Mouse (Mus musculus) liver, embryonic 16.5 days (tissue): ENCODE results near the gene Pdgfa. TPM values are rescaled to one million over a fixed set of nuclear protein-coding genes. Genes with fewer than 3 reads are reported as not detected.
A peak's percentile ranks its signal among the peaks of the same experiment; 100 is the strongest.

Experiments
- ATAC-seq: fragments of 200-750 bp; cut with Nextera tagmentation; 2 replicates; pipeline ENCODE4 v1.8.0; 2017; ENCODE audit warnings: low read depth, mild to moderate bottlenecking, moderate number of reproducible peaks, moderate library complexity
- H3K27ac ChIP-seq: fragments of 300-500 bp; sonication (generic); 2 replicates; pipeline ENCODE4 v1.5.1; 2014; ENCODE audit warnings: mild to moderate bottlenecking, low read length
- H3K27me3 ChIP-seq: fragments of 300-500 bp; sonication (generic); 2 replicates; pipeline ENCODE4 v1.6.1; 2014; ENCODE audit warnings: low read depth, low read length, mixed read lengths; ENCODE audit not compliant: control insufficient read depth, insufficient read depth
- H3K36me3 ChIP-seq: fragments of 300-500 bp; sonication (generic); 2 replicates; pipeline ENCODE4 v1.6.1; 2014; ENCODE audit warnings: mild to moderate bottlenecking; ENCODE audit not compliant: control insufficient read depth, insufficient read depth
- H3K4me1 ChIP-seq: fragments of 300-500 bp; sonication (generic); 2 replicates; pipeline ENCODE4 v1.6.1; 2014; ENCODE audit warnings: low read depth, low read length, mixed read lengths; ENCODE audit not compliant: control insufficient read depth
- H3K4me2 ChIP-seq: fragments of 300-500 bp; sonication (generic); 2 replicates; pipeline ENCODE4 v1.6.1; 2014; ENCODE audit warnings: low read depth, low read length, mixed read lengths
- H3K4me3 ChIP-seq: fragments of 300-500 bp; sonication (generic); 2 replicates; pipeline ENCODE4 v1.5.1; 2014; ENCODE audit warnings: low read depth, mild to moderate bottlenecking, low read length
- H3K9ac ChIP-seq: fragments of 300-500 bp; sonication (generic); 2 replicates; pipeline ENCODE4 v1.6.1; 2014; ENCODE audit warnings: low read depth, low read length
- H3K9me3 ChIP-seq: fragments of 300-500 bp; sonication (generic); replicated peaks from 2 replicates; pipeline ENCODE4 v1.6.1; 2016; ENCODE audit warnings: low read length; ENCODE audit not compliant: control insufficient read depth
- WGBS: fragments of 180-500 bp; shearing (Covaris S2); extraction: QIAGEN DNeasy Blood & Tissue Kit; methylation state at CpG from one replicate; pipeline ENCODE4 v1.1.7; 2014; ENCODE audit not compliant: insufficient replicate concordance; 5-methylcytosine and 5-hydroxymethylcytosine counted together
- polyA plus RNA-seq: library from polyadenylated mRNA; unstranded; fragments of >200 nt; fragmentation: Nextera tagmentation; extraction: Ambion mirVana; gene quantifications from 2 replicates; pipeline ENCODE4 v1.2.1, GENCODE M21; 2015

Gene Pdgfa
- polyA plus RNA-seq, result 2.3 and 3.1 TPM in 2 replicates

GRCm38 (mm10) chr5:138997171-138997788, at the start of gene Pdgfa:
Gene Pdgfa, minus strand, starts transcription at chr5:138997370.
- 2% methylated on average over 48 of the region's 48 CpGs for WGBS
- no peak for ATAC-seq
- no peak within 1 kb of the TSS for H3K27ac ChIP-seq
- no peak within 1 kb of the TSS for H3K9ac ChIP-seq
- peaks cover 15% of the 10 kb centered on the region for H3K4me1 ChIP-seq
- peak within 1 kb of the TSS; percentile 62 for H3K4me3 ChIP-seq
- H3K36me3 ChIP-seq, result no peaks in the 10 kb centered on the region
- H3K4me2 ChIP-seq, result peak within 1 kb of the TSS; percentile 69
- H3K9me3 ChIP-seq, result no peaks in the 10 kb centered on the region
- peaks cover 75% of the 10 kb centered on the region for H3K27me3 ChIP-seq

- no peak for ATAC-seq
- Histone ChIP-seq H3K4me3 (no peak overlapping the region), H3K4me2 (no peak overlapping the region), H3K9ac (no peak overlapping the region), H3K27me3 (no peaks in the 10 kb centered on the region), H3K36me3 (no peaks in the 10 kb centered on the region), H3K27ac (no peak overlapping the region), H3K4me1 (no peaks in the 10 kb centered on the region), H3K9me3 (no peaks in the 10 kb centered on the region)
- 27% methylated on average over 5 of the region's 5 CpGs for WGBS
Measured at GRCm38 (mm10) chr5:139046636-139047035, 49.5 kb upstream of the Pdgfa start.

GRCm38 (mm10) chr5:139043546-139043945, 46.4 kb upstream of the Pdgfa start:
- no peak overlapping the region for H3K4me2 ChIP-seq
- H3K4me1 ChIP-seq, result no peaks in the 10 kb centered on the region
- no peaks in the 10 kb centered on the region for H3K27me3 ChIP-seq
- no peak overlapping the region for H3K27ac ChIP-seq
- H3K9ac ChIP-seq, result no peak overlapping the region
- WGBS, result 43% methylated on average over 4 of the region's 4 CpGs
- ATAC-seq, result no peak
- no peak overlapping the region for H3K4me3 ChIP-seq
- H3K36me3 ChIP-seq, result no peaks in the 10 kb centered on the region
- no peaks in the 10 kb centered on the region for H3K9me3 ChIP-seq

- no peaks in the 10 kb centered on the region for H3K9me3 ChIP-seq
Measured at GRCm38 (mm10) chr5:139042299-139042698, 45.1 kb upstream of the Pdgfa start.

GRCm38 (mm10) chr5:139035171-139035570, 38.0 kb upstream of the Pdgfa start:
- Histone ChIP-seq H3K27ac (no peak overlapping the region), H3K9ac (no peak overlapping the region), H3K4me3 (no peak overlapping the region), H3K27me3 (no peaks in the 10 kb centered on the region), H3K9me3 (no peaks in the 10 kb centered on the region), H3K4me1 (no peaks in the 10 kb centered on the region), H3K36me3 (no peaks in the 10 kb centered on the region), H3K4me2 (no peak overlapping the region)
- WGBS, result 55% methylated on average over 2 of the region's 2 CpGs
- ATAC-seq, result no peak

More at GRCm38 (mm10) chr5:139042299-139042698, 45.1 kb upstream of the Pdgfa start:
- no peaks in the 10 kb centered on the region for H3K27me3 ChIP-seq
- H3K4me2 ChIP-seq, result no peak overlapping the region
- H3K9ac ChIP-seq, result no peak overlapping the region
- ATAC-seq, result no peak
- no peak overlapping the region for H3K4me3 ChIP-seq
- H3K4me1 ChIP-seq, result no peaks in the 10 kb centered on the region
- H3K36me3 ChIP-seq, result no peaks in the 10 kb centered on the region
- WGBS, result 23% methylated on average over 12 of the region's 12 CpGs
- H3K27ac ChIP-seq, result no peak overlapping the region

GRCm38 (mm10) chr5:139034746-139035145, 37.6 kb upstream of the Pdgfa start:
- no peak overlapping the region for H3K4me3 ChIP-seq
- no peaks in the 10 kb centered on the region for H3K36me3 ChIP-seq
- H3K9me3 ChIP-seq, result no peaks in the 10 kb centered on the region
- no peak for ATAC-seq
- H3K27ac ChIP-seq, result no peak overlapping the region
- WGBS, result 55% methylated on average over 6 of the region's 6 CpGs
- no peak overlapping the region for H3K4me2 ChIP-seq
- H3K4me1 ChIP-seq, result no peaks in the 10 kb centered on the region
- H3K9ac ChIP-seq, result no peak overlapping the region
- H3K27me3 ChIP-seq, result no peaks in the 10 kb centered on the region

- H3K27me3 ChIP-seq, result no peaks in the 10 kb centered on the region
Measured at GRCm38 (mm10) chr5:139033406-139034317, 36.5 kb upstream of the Pdgfa start.

GRCm38 (mm10) chr5:139027603-139028002, 30.4 kb upstream of the Pdgfa start:
- no peak overlapping the region for H3K27ac ChIP-seq
- ATAC-seq, result no peak
- H3K4me2 ChIP-seq, result no peak overlapping the region
- H3K9me3 ChIP-seq, result no peaks in the 10 kb centered on the region
- 64% methylated on average over 15 of the region's 15 CpGs for WGBS
- H3K4me1 ChIP-seq, result no peaks in the 10 kb centered on the region
- no peaks in the 10 kb centered on the region for H3K27me3 ChIP-seq
- H3K4me3 ChIP-seq, result no peak overlapping the region
- H3K9ac ChIP-seq, result no peak overlapping the region
- no peaks in the 10 kb centered on the region for H3K36me3 ChIP-seq

More at GRCm38 (mm10) chr5:139033406-139034317, 36.5 kb upstream of the Pdgfa start:
- H3K4me3 ChIP-seq, result no peak overlapping the region
- H3K27ac ChIP-seq, result no peak overlapping the region
- WGBS, result 55% methylated on average over 14 of the region's 14 CpGs
- H3K36me3 ChIP-seq, result no peaks in the 10 kb centered on the region
- no peak overlapping the region for H3K9ac ChIP-seq
- H3K4me2 ChIP-seq, result no peak overlapping the region
- H3K4me1 ChIP-seq, result no peaks in the 10 kb centered on the region
- no peaks in the 10 kb centered on the region for H3K9me3 ChIP-seq
- no peak for ATAC-seq
